Mouse (Mus musculus) ES-E14 (cell line): ENCODE data around the gene Cdkn2b.

Experiments used
- CHD2 ChIP-seq: IDR thresholded peaks from 2 replicates; pipeline ENCODE4 v1.6.1; 2014; ENCODE audit warnings: mild to moderate bottlenecking, low read depth, low read length, inconsistent platforms
- HCFC1 ChIP-seq: IDR thresholded peaks from 2 replicates; pipeline ENCODE4 v1.6.1; 2012; ENCODE audit warnings: low read length, inconsistent platforms, borderline replicate concordance; ENCODE audit not compliant: insufficient read depth
- MAFK ChIP-seq: IDR thresholded peaks from 2 replicates; pipeline ENCODE4 v1.6.1; 2014; ENCODE audit warnings: mild to moderate bottlenecking, low read depth, low read length, inconsistent platforms; ENCODE audit not compliant: insufficient read depth
- ZC3H11A ChIP-seq: IDR thresholded peaks from 2 replicates; pipeline ENCODE4 v1.6.1; 2012; ENCODE audit warnings: low read depth, mild to moderate bottlenecking, inconsistent platforms, low read length, borderline replicate concordance
- ZNF384 ChIP-seq: IDR thresholded peaks from 2 replicates; pipeline ENCODE4 v1.6.1; 2012; ENCODE audit warnings: low read depth, low read length, inconsistent platforms

DNA sequence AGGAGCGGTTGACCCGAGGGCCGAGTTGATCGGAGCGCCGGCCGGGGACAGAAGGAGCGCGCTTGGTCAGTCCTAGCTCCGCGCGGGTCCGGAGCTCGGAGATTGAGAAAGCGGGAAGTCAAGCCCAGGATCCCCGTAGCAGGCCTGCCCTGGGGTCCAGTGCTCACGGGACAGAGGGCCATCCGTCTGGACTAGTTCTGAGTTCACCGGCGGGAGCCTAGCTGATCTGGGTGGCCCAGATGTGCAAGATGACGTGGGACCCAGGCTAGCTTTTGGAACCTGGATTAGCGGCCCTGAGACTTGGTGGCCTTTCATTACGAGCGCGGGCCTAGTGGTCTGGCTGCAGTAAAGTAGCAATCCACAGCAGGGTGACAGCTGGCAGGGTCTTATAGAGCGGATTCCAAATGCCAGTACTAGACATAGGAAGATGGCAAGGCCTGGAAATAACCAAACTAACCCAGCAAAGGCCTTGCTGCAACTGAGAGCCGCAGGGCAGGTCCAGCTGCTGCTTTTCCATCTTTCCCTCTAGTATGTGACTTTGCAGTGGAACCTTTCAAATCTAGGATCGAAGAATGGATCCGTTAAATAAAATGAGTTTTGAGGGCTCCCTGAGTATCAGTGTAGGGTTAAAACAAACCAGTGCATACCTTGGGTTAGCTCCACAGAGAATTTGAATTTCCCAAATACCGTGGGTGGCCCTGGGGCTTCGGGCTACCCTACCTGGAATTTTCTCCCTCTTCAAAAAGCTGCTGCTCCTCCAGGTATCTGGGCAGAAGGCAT is 15.2 kb downstream of the Cdkn2b start:
- TF ChIP-seq ZC3H11A (no peak), ZNF384 (no peak), MAFK (no peak), HCFC1 (no peak), CHD2 (no peak)
